Mouse (Mus musculus) intestine, postnatal 0 days (tissue): ENCODE measurements at regions not wholly inside any gene's neighbourhood (a gene's known extent, or its start where the extent isn't known, plus 50 kb on each side); places are given as distances from the start of the nearest gene placed in this dataset.

Experiments
- ATAC-seq: fragments of 200-750 bp; cut with Nextera tagmentation; 2 replicates; pipeline ENCODE4 v1.8.0; 2017; ENCODE audit warnings: mild to moderate bottlenecking, moderate TSS enrichment, moderate library complexity
- H3K27ac ChIP-seq: fragments of 300-500 bp; sonication (generic); 2 replicates; pipeline ENCODE4 v1.5.1; 2014; ENCODE audit warnings: mild to moderate bottlenecking, low read depth, low read length, moderate library complexity
- H3K27me3 ChIP-seq: fragments of 300-500 bp; sonication (generic); replicated peaks from 2 replicates; pipeline ENCODE4 v1.6.1; 2014; ENCODE audit warnings: low read length, mixed read lengths; ENCODE audit not compliant: control insufficient read depth, insufficient read depth
- H3K36me3 ChIP-seq: fragments of 300-500 bp; sonication (generic); 2 replicates; pipeline ENCODE4 v1.6.1; 2014; ENCODE audit warnings: mild to moderate bottlenecking, moderate library complexity; ENCODE audit not compliant: control insufficient read depth, insufficient read depth
- H3K4me1 ChIP-seq: fragments of 300-500 bp; sonication (generic); replicated peaks from 2 replicates; pipeline ENCODE4 v1.6.1; 2014; ENCODE audit warnings: antibody characterized with exemption, low read length, mixed read lengths; ENCODE audit not compliant: control insufficient read depth, insufficient read depth
- H3K4me2 ChIP-seq: fragments of 300-500 bp; sonication (generic); replicated peaks from 2 replicates; pipeline ENCODE4 v1.6.1; 2014; ENCODE audit warnings: low read depth, mild to moderate bottlenecking, moderate library complexity
- H3K4me3 ChIP-seq: fragments of 300-500 bp; sonication (generic); 2 replicates; pipeline ENCODE4 v1.5.1; 2014; ENCODE audit warnings: low read depth, low read length
- H3K9ac ChIP-seq: fragments of 300-500 bp; sonication (generic); 2 replicates; pipeline ENCODE4 v1.6.1; 2014; ENCODE audit warnings: mild to moderate bottlenecking, low read depth, low read length
- H3K9me3 ChIP-seq: fragments of 300-500 bp; sonication (generic); 2 replicates; pipeline ENCODE4 v1.6.1; 2016; ENCODE audit warnings: mixed run types; ENCODE audit not compliant: control insufficient read depth
- CTCF ChIP-seq: sonication (generic); IDR thresholded peaks from 2 replicates; pipeline ENCODE4 v1.5.1; 2016; ENCODE audit warnings: low read depth, mild to moderate bottlenecking, control low read depth, antibody characterized with exemption, moderate library complexity
- WGBS: fragments of 180-500 bp; shearing (Covaris S2); extraction: QIAGEN DNeasy Blood & Tissue Kit; methylation state at CpG from one replicate; pipeline ENCODE4 v1.1.7; 2014; 5-methylcytosine and 5-hydroxymethylcytosine counted together

- no peaks in the 10 kb centered on the region for H3K27me3 ChIP-seq
- no peak overlapping the region for H3K4me2 ChIP-seq
- H3K9ac ChIP-seq = no peak overlapping the region
- no peak for TF ChIP-seq CTCF
- no peak for ATAC-seq
- no peak overlapping the region for H3K27ac ChIP-seq
- no peak overlapping the region for H3K4me3 ChIP-seq
- WGBS = 65% methylated on average over 6 of the region's 6 CpGs
- H3K36me3 ChIP-seq = no peaks in the 10 kb centered on the region
- no peaks in the 10 kb centered on the region for H3K9me3 ChIP-seq
- H3K4me1 ChIP-seq = no peaks in the 10 kb centered on the region
Observed at GRCm38 (mm10) chr5:125843259-125843658, 311.7 kb downstream of the Tmem132b start.

GRCm38 (mm10) chr5:125849722-125850121 is 318.1 kb downstream of the Tmem132b start:
- Histone ChIP-seq H3K4me1 (no peaks in the 10 kb centered on the region), H3K4me3 (no peak overlapping the region), H3K9ac (no peak overlapping the region), H3K4me2 (no peak overlapping the region), H3K9me3 (no peaks in the 10 kb centered on the region), H3K27me3 (no peaks in the 10 kb centered on the region), H3K27ac (no peak overlapping the region), H3K36me3 (no peaks in the 10 kb centered on the region)
- no peak for TF ChIP-seq CTCF
- WGBS = 78% methylated on average over 7 of the region's 7 CpGs
- no peak for ATAC-seq

- Histone ChIP-seq H3K36me3 (no peaks in the 10 kb centered on the region), H3K4me2 (no peak overlapping the region), H3K9me3 (no peaks in the 10 kb centered on the region), H3K9ac (no peak overlapping the region), H3K27ac (no peak overlapping the region), H3K27me3 (no peaks in the 10 kb centered on the region), H3K4me1 (no peaks in the 10 kb centered on the region), H3K4me3 (no peak overlapping the region)
- WGBS = 74% methylated on average over 9 of the region's 9 CpGs
- no peak for TF ChIP-seq CTCF
- no peak for ATAC-seq
Observed at GRCm38 (mm10) chr5:125876296-125876695, 344.7 kb downstream of the Tmem132b start.

DNA sequence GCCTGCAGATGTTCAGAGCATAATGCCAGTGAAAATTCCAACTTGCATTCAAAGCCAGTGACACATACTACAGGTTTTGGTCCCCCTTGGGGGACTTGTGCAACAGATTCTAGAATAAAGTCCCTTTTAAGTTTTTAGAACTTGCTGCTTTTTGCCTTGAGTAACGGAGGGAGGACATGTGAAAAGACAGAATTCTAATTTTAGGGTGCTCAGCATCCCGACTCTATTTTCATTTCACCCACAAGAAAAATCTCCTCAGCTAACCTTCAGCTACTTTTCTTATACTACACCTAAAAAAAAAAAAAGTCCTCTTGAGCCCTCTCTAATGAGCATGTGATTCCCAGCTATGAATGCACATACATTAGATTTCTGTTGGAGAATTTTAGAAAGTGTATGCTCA is 357.3 kb downstream of the Tmem132b start:
- H3K9ac ChIP-seq = no peak overlapping the region

DNA sequence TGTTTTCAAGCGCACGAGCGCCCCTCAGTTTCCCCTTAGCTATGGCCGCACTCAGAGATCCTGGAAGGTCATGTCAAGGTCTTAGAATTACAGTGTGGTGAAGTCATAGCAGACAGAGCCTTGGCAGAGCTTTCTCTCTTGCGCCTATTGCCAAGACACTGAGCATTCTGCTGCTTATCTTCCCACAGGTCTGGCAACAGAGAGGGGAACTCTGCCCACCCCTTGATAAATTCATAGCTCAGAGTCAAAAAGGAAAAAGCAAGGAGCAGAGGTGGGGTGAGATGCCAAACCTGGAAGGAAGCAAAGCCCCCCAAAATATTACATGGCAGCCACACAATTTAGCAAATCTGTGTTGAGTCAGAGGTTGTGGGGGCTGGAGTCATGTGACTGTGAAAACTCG is 362.3 kb downstream of the Tmem132b start:
- no peak for ATAC-seq
- no peak overlapping the region for H3K27ac ChIP-seq
- WGBS = 82% methylated on average over 6 of the region's 6 CpGs

More for the DNA sequence above, 357.3 kb downstream of the Tmem132b start:
- no peak for ATAC-seq
- no peak for TF ChIP-seq CTCF
- H3K27ac ChIP-seq = no peak overlapping the region
- H3K4me3 ChIP-seq = no peak overlapping the region
- no peaks in the 10 kb centered on the region for H3K27me3 ChIP-seq
- H3K9me3 ChIP-seq = no peaks in the 10 kb centered on the region
- WGBS = 78% methylated on average over 2 of the region's 2 CpGs
- no peak overlapping the region for H3K4me2 ChIP-seq
- no peaks in the 10 kb centered on the region for H3K4me1 ChIP-seq
- no peaks in the 10 kb centered on the region for H3K36me3 ChIP-seq

DNA sequence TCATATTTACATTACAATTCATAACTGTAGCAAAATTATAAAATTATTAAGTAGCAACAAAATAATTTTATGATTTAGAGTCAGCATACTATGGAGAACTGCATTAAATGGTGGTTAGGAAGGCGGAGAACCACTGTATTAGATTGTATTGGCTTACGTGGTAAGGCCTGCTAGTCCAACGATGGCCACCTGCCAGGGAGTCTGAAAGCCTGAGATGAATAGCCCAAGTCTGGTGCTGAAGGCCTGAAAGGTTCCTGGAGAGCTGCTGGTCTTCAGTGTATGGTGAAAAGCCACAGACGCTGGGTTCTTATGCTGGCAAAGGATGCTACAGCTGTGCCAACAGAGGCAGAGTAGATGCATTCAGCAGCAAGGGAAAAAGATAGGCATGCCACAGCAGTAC is 370.5 kb downstream of the Tmem132b start:
- no peak for TF ChIP-seq CTCF
- no peak for ATAC-seq
- Histone ChIP-seq H3K9me3 (no peaks in the 10 kb centered on the region), H3K4me3 (no peak overlapping the region), H3K9ac (no peak overlapping the region), H3K4me1 (no peaks in the 10 kb centered on the region), H3K27me3 (no peaks in the 10 kb centered on the region), H3K27ac (no peak overlapping the region), H3K36me3 (no peaks in the 10 kb centered on the region), H3K4me2 (no peak overlapping the region)
- WGBS = 85% methylated on average over 4 of the region's 4 CpGs

More for the DNA sequence above, 362.3 kb downstream of the Tmem132b start:
- Histone ChIP-seq H3K9me3 (no peaks in the 10 kb centered on the region; the same call in 1 of the 2 replicates), H3K4me3 (no peak overlapping the region), H3K9ac (no peak overlapping the region), H3K4me1 (no peaks in the 10 kb centered on the region), H3K27me3 (no peaks in the 10 kb centered on the region), H3K36me3 (no peaks in the 10 kb centered on the region), H3K4me2 (no peak overlapping the region)
- TF ChIP-seq CTCF = no peak

DNA sequence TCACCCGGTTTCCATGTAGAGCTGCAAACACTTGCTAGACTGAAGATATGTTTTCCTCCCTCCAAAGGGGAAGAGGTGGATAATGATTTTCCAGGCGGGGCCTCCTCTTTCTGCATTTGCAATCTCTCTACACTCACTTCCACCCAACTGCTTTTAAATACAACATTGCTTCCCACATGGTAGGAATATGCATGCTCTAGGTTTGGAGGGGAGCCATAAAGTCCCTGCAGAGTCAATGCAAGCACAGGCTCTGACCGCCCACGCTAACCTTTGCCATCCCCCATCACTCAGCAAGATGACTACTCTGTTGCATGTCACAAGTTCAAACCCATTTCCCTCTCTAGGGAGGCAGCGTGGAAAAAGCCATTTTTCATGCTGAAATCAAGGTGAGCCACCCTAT is 372.9 kb downstream of the Tmem132b start:
- no peak overlapping the region for H3K9ac ChIP-seq
- H3K4me1 ChIP-seq = no peaks in the 10 kb centered on the region
- no peak overlapping the region for H3K4me2 ChIP-seq
- no peaks in the 10 kb centered on the region for H3K9me3 ChIP-seq
- H3K27me3 ChIP-seq = no peaks in the 10 kb centered on the region
- no peak for ATAC-seq
- no peak for TF ChIP-seq CTCF
- no peak overlapping the region for H3K27ac ChIP-seq
- no peak overlapping the region for H3K4me3 ChIP-seq
- 75% methylated on average over 5 of the region's 5 CpGs for WGBS
- H3K36me3 ChIP-seq = no peaks in the 10 kb centered on the region
